Mouse (Mus musculus): ENCODE data around the gene Rere. TPM values are rescaled to one million over a fixed set of nuclear protein-coding genes. Genes with fewer than 3 reads are reported as not detected.

The Rere gene
- total RNA-seq, 1 experiment = 21.7 TPM

GRCm38 (mm10) chr4:150406821-150407220 lies 125.4 kb downstream of the Rere start:
- Histone ChIP-seq H3K9me3 (ENCODE audit: control insufficient read depth, insufficient read depth, low read depth, low read length) (no peaks in the 10 kb centered on the region), H3K27ac (ENCODE audit: insufficient read depth, low read depth, low read length, poor library complexity, severe bottlenecking) (no peak overlapping the region), H3K4me3 (ENCODE audit: insufficient read depth in 1 of 2, low read depth in 1 of 2, low read length in 2 of 2, poor library complexity in 1 of 2, severe bottlenecking in 1 of 2) (no peak overlapping the region), H3K36me3 (ENCODE audit: control insufficient read depth, insufficient read depth, low read length, poor library complexity, severe bottlenecking) (peaks cover 3% of the 10 kb centered on the region; the same call in 1 of the 2 replicates), H3K4me1 (ENCODE audit: control insufficient read depth in 2 of 2, insufficient read depth in 2 of 2, low read length in 2 of 2, poor library complexity in 1 of 2) (peaks cover 0 to 8% of the 10 kb centered on the region in 2 experiments; a peak in 2 of 4 replicates), H3K9ac (ENCODE audit: insufficient read depth, low read depth, low read length, poor library complexity, severe bottlenecking) (no peak overlapping the region)
- no peak for DNase-seq (ENCODE audit: low read depth, low spot score)
- no peak for TF ChIP-seq ZNF384 (IDR thresholded peaks at IDR 0.05; ENCODE audit: low read depth, low read length)
- no peak for TF ChIP-seq MAFK (IDR thresholded peaks at IDR 0.05; ENCODE audit: insufficient read depth, low read depth, low read length)
- TF ChIP-seq CHD2 (IDR thresholded peaks at IDR 0.05; ENCODE audit: low read depth, low read length) = no peak
- no peak for TF ChIP-seq ZC3H11A (IDR thresholded peaks at IDR 0.05; ENCODE audit: borderline replicate concordance, low read depth, low read length)
- TF ChIP-seq HCFC1 (IDR thresholded peaks at IDR 0.05; ENCODE audit: borderline replicate concordance, insufficient read depth, low read length) = no peak
- in situ Hi-C loops (cut with MboI; ENCODE audit: low sequenced_read_pairs in 2 of 2, unreplicated experiment in 2 of 2) = no loop called here

- Histone ChIP-seq H3K4me1 (ENCODE audit: control insufficient read depth in 2 of 2, insufficient read depth in 2 of 2, low read length in 2 of 2, poor library complexity in 1 of 2) (peaks cover 0 to 5% of the 10 kb centered on the region in 2 experiments; a peak in 1 of 4 replicates), H3K9me3 (ENCODE audit: control insufficient read depth, insufficient read depth, low read depth, low read length) (no peaks in the 10 kb centered on the region), H3K36me3 (ENCODE audit: control insufficient read depth, insufficient read depth, low read length, poor library complexity, severe bottlenecking) (peaks cover 2% of the 10 kb centered on the region; the same call in 1 of the 2 replicates), H3K27ac (ENCODE audit: insufficient read depth, low read depth, low read length, poor library complexity, severe bottlenecking) (no peak overlapping the region), H3K4me3 (ENCODE audit: insufficient read depth in 1 of 2, low read depth in 1 of 2, low read length in 2 of 2, poor library complexity in 1 of 2, severe bottlenecking in 1 of 2) (no peak overlapping the region), H3K9ac (ENCODE audit: insufficient read depth, low read depth, low read length, poor library complexity, severe bottlenecking) (no peak overlapping the region)
- DNase-seq (ENCODE audit: low read depth, low spot score) = no peak
- in situ Hi-C loops (cut with MboI; ENCODE audit: low sequenced_read_pairs in 2 of 2, unreplicated experiment in 2 of 2) = no loop called here
- TF ChIP-seq ZC3H11A (IDR thresholded peaks at IDR 0.05; ENCODE audit: borderline replicate concordance, low read depth, low read length) (no peak), ZNF384 (IDR thresholded peaks at IDR 0.05; ENCODE audit: low read depth, low read length) (no peak), HCFC1 (IDR thresholded peaks at IDR 0.05; ENCODE audit: borderline replicate concordance, insufficient read depth, low read length) (no peak), MAFK (IDR thresholded peaks at IDR 0.05; ENCODE audit: insufficient read depth, low read depth, low read length) (no peak), CHD2 (IDR thresholded peaks at IDR 0.05; ENCODE audit: low read depth, low read length) (no peak)
Measured at GRCm38 (mm10) chr4:150414296-150414695, 132.8 kb downstream of the Rere start.

GRCm38 (mm10) chr4:150414759-150415158 lies 133.3 kb downstream of the Rere start:
- no peak for TF ChIP-seq HCFC1 (IDR thresholded peaks at IDR 0.05; ENCODE audit: borderline replicate concordance, insufficient read depth, low read length)
- no peak for TF ChIP-seq CHD2 (IDR thresholded peaks at IDR 0.05; ENCODE audit: low read depth, low read length)
- no peak for TF ChIP-seq ZC3H11A (IDR thresholded peaks at IDR 0.05; ENCODE audit: borderline replicate concordance, low read depth, low read length)
- TF ChIP-seq ZNF384 (IDR thresholded peaks at IDR 0.05; ENCODE audit: low read depth, low read length) = no peak
- TF ChIP-seq MAFK (IDR thresholded peaks at IDR 0.05; ENCODE audit: insufficient read depth, low read depth, low read length) = no peak
- H3K27ac ChIP-seq (ENCODE audit: insufficient read depth, low read depth, low read length, poor library complexity, severe bottlenecking) = no peak overlapping the region
- in situ Hi-C loops (cut with MboI; ENCODE audit: low sequenced_read_pairs in 2 of 2, unreplicated experiment in 2 of 2) = no loop called here

GRCm38 (mm10) chr4:150415227-150415969 lies 134.0 kb downstream of the Rere start:
- peaks cover 2% of the 10 kb centered on the region; the same call in 1 of the 2 replicates for H3K36me3 ChIP-seq (ENCODE audit: control insufficient read depth, insufficient read depth, low read length, poor library complexity, severe bottlenecking)
- H3K4me3 ChIP-seq (ENCODE audit: insufficient read depth in 1 of 2, low read depth in 1 of 2, low read length in 2 of 2, poor library complexity in 1 of 2, severe bottlenecking in 1 of 2) = no peak overlapping the region
- DNase-seq (ENCODE audit: low read depth, low spot score) = no peak
- H3K27ac ChIP-seq (ENCODE audit: insufficient read depth, low read depth, low read length, poor library complexity, severe bottlenecking) = no peak overlapping the region
- peaks cover 0 to 3% of the 10 kb centered on the region in 2 experiments; a peak in 1 of 4 replicates for H3K4me1 ChIP-seq (ENCODE audit: control insufficient read depth in 2 of 2, insufficient read depth in 2 of 2, low read length in 2 of 2, poor library complexity in 1 of 2)
- H3K9ac ChIP-seq (ENCODE audit: insufficient read depth, low read depth, low read length, poor library complexity, severe bottlenecking) = no peak overlapping the region
- in situ Hi-C loops (cut with MboI; ENCODE audit: low sequenced_read_pairs in 2 of 2, unreplicated experiment in 2 of 2) = no loop called here
- TF ChIP-seq HCFC1 (IDR thresholded peaks at IDR 0.05; ENCODE audit: borderline replicate concordance, insufficient read depth, low read length) (no peak), MAFK (IDR thresholded peaks at IDR 0.05; ENCODE audit: insufficient read depth, low read depth, low read length) (no peak)
- no peaks in the 10 kb centered on the region for H3K9me3 ChIP-seq (ENCODE audit: control insufficient read depth, insufficient read depth, low read depth, low read length)

More at GRCm38 (mm10) chr4:150414759-150415158, 133.3 kb downstream of the Rere start:
- peaks cover 0 to 5% of the 10 kb centered on the region in 2 experiments; a peak in 1 of 4 replicates for H3K4me1 ChIP-seq (ENCODE audit: control insufficient read depth in 2 of 2, insufficient read depth in 2 of 2, low read length in 2 of 2, poor library complexity in 1 of 2)
- DNase-seq (ENCODE audit: low read depth, low spot score) = no peak
- H3K9ac ChIP-seq (ENCODE audit: insufficient read depth, low read depth, low read length, poor library complexity, severe bottlenecking) = no peak overlapping the region
- peaks cover 2% of the 10 kb centered on the region; the same call in 1 of the 2 replicates for H3K36me3 ChIP-seq (ENCODE audit: control insufficient read depth, insufficient read depth, low read length, poor library complexity, severe bottlenecking)
- no peak overlapping the region for H3K4me3 ChIP-seq (ENCODE audit: insufficient read depth in 1 of 2, low read depth in 1 of 2, low read length in 2 of 2, poor library complexity in 1 of 2, severe bottlenecking in 1 of 2)
- no peaks in the 10 kb centered on the region for H3K9me3 ChIP-seq (ENCODE audit: control insufficient read depth, insufficient read depth, low read depth, low read length)
